Mouse (Mus musculus): ENCODE measurements around the gene Rora. TPM values are rescaled to one million over a fixed set of nuclear protein-coding genes. Genes with fewer than 3 reads are reported as not detected.

Rora gene
- polyA plus RNA-seq, 1 experiment from 2014 or later, result 7.5 TPM

- no peak for TF ChIP-seq EP300 (optimal IDR thresholded peaks at IDR 0.05)
- TF ChIP-seq CTCF (IDR thresholded peaks at IDR 0.05; ENCODE audit: low read depth), result no peak
- no peaks in the 10 kb centered on the region for H3K36me3 ChIP-seq (ENCODE audit: control insufficient read depth, insufficient read depth, low read length)
- no peak overlapping the region for H3K4me2 ChIP-seq (replicated peaks; ENCODE audit: low read depth)
- WGBS, result 92% methylated on average over 9 of the region's 9 CpGs
- DNase-seq (ENCODE audit: low spot score) (no peak), ATAC-seq (ENCODE audit: low FRiP score, low TSS enrichment) (no peak)
- no peaks in the 10 kb centered on the region for H3K27me3 ChIP-seq (ENCODE audit: control insufficient read depth, insufficient read depth, low read length)
- H3K4me1 ChIP-seq (replicated peaks; ENCODE audit: control insufficient read depth, insufficient read depth), result no peaks in the 10 kb centered on the region
- H3K4me3 ChIP-seq (ENCODE audit: low read depth, low read length), result no peak overlapping the region
- H3K9ac ChIP-seq (ENCODE audit: low read length), result no peak overlapping the region
- no peak overlapping the region for H3K27ac ChIP-seq (replicated peaks)
- no peaks in the 10 kb centered on the region for H3K9me3 ChIP-seq (ENCODE audit: control insufficient read depth, low read length)
Observed at GRCm38 (mm10) chr9:68815877-68816276, 162.3 kb downstream of the Rora start.

- ATAC-seq (ENCODE audit: low FRiP score, low TSS enrichment) (no peak), DNase-seq (ENCODE audit: low spot score) (no peak)
- no peak overlapping the region for H3K9ac ChIP-seq (ENCODE audit: low read length)
- H3K4me1 ChIP-seq (replicated peaks; ENCODE audit: control insufficient read depth, insufficient read depth), result no peaks in the 10 kb centered on the region
- 80% methylated on average over 4 of the region's 4 CpGs for WGBS
- no peaks in the 10 kb centered on the region for H3K27me3 ChIP-seq (ENCODE audit: control insufficient read depth, insufficient read depth, low read length)
- no peak overlapping the region for H3K27ac ChIP-seq (replicated peaks)
- no peaks in the 10 kb centered on the region for H3K9me3 ChIP-seq (ENCODE audit: control insufficient read depth, low read length)
- no peak overlapping the region for H3K4me2 ChIP-seq (replicated peaks; ENCODE audit: low read depth)
- no peak overlapping the region for H3K4me3 ChIP-seq (ENCODE audit: low read depth, low read length)
- TF ChIP-seq CTCF (IDR thresholded peaks at IDR 0.05; ENCODE audit: low read depth) (no peak), EP300 (optimal IDR thresholded peaks at IDR 0.05) (no peak)
- H3K36me3 ChIP-seq (ENCODE audit: control insufficient read depth, insufficient read depth, low read length), result no peaks in the 10 kb centered on the region
Observed at GRCm38 (mm10) chr9:68820036-68820435, 166.4 kb downstream of the Rora start.

GRCm38 (mm10) chr9:68820478-68820877 lies 166.9 kb downstream of the Rora start:
- Histone ChIP-seq H3K4me2 (replicated peaks; ENCODE audit: low read depth) (no peak overlapping the region), H3K36me3 (ENCODE audit: control insufficient read depth, insufficient read depth, low read length) (no peaks in the 10 kb centered on the region), H3K9ac (ENCODE audit: low read length) (no peak overlapping the region), H3K9me3 (ENCODE audit: control insufficient read depth, low read length) (no peaks in the 10 kb centered on the region), H3K4me3 (ENCODE audit: low read depth, low read length) (no peak overlapping the region), H3K27me3 (ENCODE audit: control insufficient read depth, insufficient read depth, low read length) (no peaks in the 10 kb centered on the region), H3K27ac (replicated peaks) (no peak overlapping the region), H3K4me1 (replicated peaks; ENCODE audit: control insufficient read depth, insufficient read depth) (no peaks in the 10 kb centered on the region)
- no peak for TF ChIP-seq CTCF (IDR thresholded peaks at IDR 0.05; ENCODE audit: low read depth)
- TF ChIP-seq EP300 (optimal IDR thresholded peaks at IDR 0.05), result no peak
- DNase-seq (ENCODE audit: low spot score), result no peak
- ATAC-seq (ENCODE audit: low FRiP score, low TSS enrichment), result no peak

- 41% methylated on average over 1 of the region's 1 CpGs for WGBS
- Histone ChIP-seq H3K27me3 (ENCODE audit: control insufficient read depth, insufficient read depth, low read length) (no peaks in the 10 kb centered on the region), H3K4me3 (ENCODE audit: low read depth, low read length) (no peak overlapping the region), H3K36me3 (ENCODE audit: control insufficient read depth, insufficient read depth, low read length) (no peaks in the 10 kb centered on the region), H3K27ac (replicated peaks) (no peak overlapping the region), H3K9me3 (ENCODE audit: control insufficient read depth, low read length) (no peaks in the 10 kb centered on the region), H3K4me1 (replicated peaks; ENCODE audit: control insufficient read depth, insufficient read depth) (no peaks in the 10 kb centered on the region), H3K9ac (ENCODE audit: low read length) (no peak overlapping the region), H3K4me2 (replicated peaks; ENCODE audit: low read depth) (no peak overlapping the region)
- ATAC-seq (ENCODE audit: low FRiP score, low TSS enrichment) (no peak), DNase-seq (ENCODE audit: low spot score) (no peak)
- TF ChIP-seq CTCF (IDR thresholded peaks at IDR 0.05; ENCODE audit: low read depth) (no peak), EP300 (optimal IDR thresholded peaks at IDR 0.05) (no peak)
Observed at GRCm38 (mm10) chr9:68821388-68821787, 167.8 kb downstream of the Rora start.

GRCm38 (mm10) chr9:68823292-68823691 lies 169.7 kb downstream of the Rora start:
- DNase-seq (ENCODE audit: low spot score) (no peak), ATAC-seq (ENCODE audit: low FRiP score, low TSS enrichment) (no peak)
- Histone ChIP-seq H3K36me3 (ENCODE audit: control insufficient read depth, insufficient read depth, low read length) (no peaks in the 10 kb centered on the region), H3K4me3 (ENCODE audit: low read depth, low read length) (no peak overlapping the region), H3K9ac (ENCODE audit: low read length) (no peak overlapping the region), H3K4me2 (replicated peaks; ENCODE audit: low read depth) (no peak overlapping the region), H3K4me1 (replicated peaks; ENCODE audit: control insufficient read depth, insufficient read depth) (no peaks in the 10 kb centered on the region), H3K9me3 (ENCODE audit: control insufficient read depth, low read length) (no peaks in the 10 kb centered on the region), H3K27me3 (ENCODE audit: control insufficient read depth, insufficient read depth, low read length) (no peaks in the 10 kb centered on the region), H3K27ac (replicated peaks) (no peak overlapping the region)
- TF ChIP-seq EP300 (optimal IDR thresholded peaks at IDR 0.05) (no peak), CTCF (IDR thresholded peaks at IDR 0.05; ENCODE audit: low read depth) (no peak)
- WGBS, result 85% methylated on average over 5 of the region's 5 CpGs

GRCm38 (mm10) chr9:68825107-68825506 lies 171.5 kb downstream of the Rora start:
- H3K4me3 ChIP-seq (ENCODE audit: low read depth, low read length), result no peak overlapping the region
- no peaks in the 10 kb centered on the region for H3K36me3 ChIP-seq (ENCODE audit: control insufficient read depth, insufficient read depth, low read length)
- no peak overlapping the region for H3K27ac ChIP-seq (replicated peaks)
- no peak overlapping the region for H3K9ac ChIP-seq (ENCODE audit: low read length)
- ATAC-seq (ENCODE audit: low FRiP score, low TSS enrichment) (no peak), DNase-seq (ENCODE audit: low spot score) (no peak)
- H3K4me2 ChIP-seq (replicated peaks; ENCODE audit: low read depth), result no peak overlapping the region
- no peaks in the 10 kb centered on the region for H3K9me3 ChIP-seq (ENCODE audit: control insufficient read depth, low read length)
- 42% methylated on average over 4 of the region's 4 CpGs for WGBS
- no peaks in the 10 kb centered on the region for H3K27me3 ChIP-seq (ENCODE audit: control insufficient read depth, insufficient read depth, low read length)
- H3K4me1 ChIP-seq (replicated peaks; ENCODE audit: control insufficient read depth, insufficient read depth), result no peaks in the 10 kb centered on the region
- TF ChIP-seq CTCF (IDR thresholded peaks at IDR 0.05; ENCODE audit: low read depth) (no peak), EP300 (optimal IDR thresholded peaks at IDR 0.05) (no peak)

All from stomach, postnatal 0 days (tissue).